Mouse (Mus musculus) hindbrain, embryonic 15.5 days (tissue): ENCODE data around the gene Chid1. TPM values are rescaled to one million over a fixed set of nuclear protein-coding genes. Genes with fewer than 3 reads are reported as not detected.
A peak's percentile ranks its signal among the peaks of the same experiment; 100 is the strongest.

ENCODE experiments used
- ATAC-seq: fragments of 200-750 bp; cut with Nextera tagmentation; 2 replicates; pipeline ENCODE4 v1.8.0; 2017; ENCODE audit warnings: low read depth, moderate number of reproducible peaks, moderate TSS enrichment; ENCODE audit not compliant: low FRiP score
- H3K27ac ChIP-seq: fragments of 300-500 bp; sonication (generic); replicated peaks from 2 replicates; pipeline ENCODE4 v1.5.1; 2015; ENCODE audit warnings: mild to moderate bottlenecking, inconsistent platforms
- H3K27me3 ChIP-seq: fragments of 300-500 bp; sonication (generic); 2 replicates; pipeline ENCODE4 v1.6.1; 2015; ENCODE audit warnings: control low read depth, inconsistent platforms
- H3K36me3 ChIP-seq: fragments of 300-500 bp; sonication (generic); 2 replicates; pipeline ENCODE4 v1.6.1; 2015; ENCODE audit warnings: control low read depth, inconsistent platforms
- H3K4me1 ChIP-seq: fragments of 300-500 bp; sonication (generic); replicated peaks from 2 replicates; pipeline ENCODE4 v1.6.1; 2015; ENCODE audit warnings: control low read depth, inconsistent platforms
- H3K4me2 ChIP-seq: fragments of 300-500 bp; sonication (generic); 2 replicates; pipeline ENCODE4 v1.6.1; 2015; ENCODE audit warnings: moderate library complexity, mild to moderate bottlenecking, inconsistent platforms
- H3K4me3 ChIP-seq: fragments of 300-500 bp; sonication (generic); 2 replicates; pipeline ENCODE4 v1.5.1; 2015; ENCODE audit warnings: mild to moderate bottlenecking, inconsistent platforms
- H3K9ac ChIP-seq: fragments of 300-500 bp; sonication (generic); 2 replicates; pipeline ENCODE4 v1.6.1; 2015; ENCODE audit warnings: inconsistent platforms
- H3K9me3 ChIP-seq: fragments of 300-500 bp; sonication (generic); 2 replicates; pipeline ENCODE4 v1.6.1; 2016; ENCODE audit warnings: control low read depth, inconsistent platforms
- WGBS: fragments of 180-500 bp; shearing (Covaris S2); methylation state at CpG from one replicate; pipeline ENCODE4 v1.1.7; 2015; 5-methylcytosine and 5-hydroxymethylcytosine counted together
- polyA plus RNA-seq: library from polyadenylated mRNA; unstranded; fragments of >200 nt; fragmentation: Nextera tagmentation; extraction: Ambion mirVana; gene quantifications from 2 replicates; pipeline ENCODE4 v1.2.1, GENCODE M21; 2015

The Chid1 gene
- polyA plus RNA-seq, 1 experiment from 2014 or later: 49.0 TPM

DNA sequence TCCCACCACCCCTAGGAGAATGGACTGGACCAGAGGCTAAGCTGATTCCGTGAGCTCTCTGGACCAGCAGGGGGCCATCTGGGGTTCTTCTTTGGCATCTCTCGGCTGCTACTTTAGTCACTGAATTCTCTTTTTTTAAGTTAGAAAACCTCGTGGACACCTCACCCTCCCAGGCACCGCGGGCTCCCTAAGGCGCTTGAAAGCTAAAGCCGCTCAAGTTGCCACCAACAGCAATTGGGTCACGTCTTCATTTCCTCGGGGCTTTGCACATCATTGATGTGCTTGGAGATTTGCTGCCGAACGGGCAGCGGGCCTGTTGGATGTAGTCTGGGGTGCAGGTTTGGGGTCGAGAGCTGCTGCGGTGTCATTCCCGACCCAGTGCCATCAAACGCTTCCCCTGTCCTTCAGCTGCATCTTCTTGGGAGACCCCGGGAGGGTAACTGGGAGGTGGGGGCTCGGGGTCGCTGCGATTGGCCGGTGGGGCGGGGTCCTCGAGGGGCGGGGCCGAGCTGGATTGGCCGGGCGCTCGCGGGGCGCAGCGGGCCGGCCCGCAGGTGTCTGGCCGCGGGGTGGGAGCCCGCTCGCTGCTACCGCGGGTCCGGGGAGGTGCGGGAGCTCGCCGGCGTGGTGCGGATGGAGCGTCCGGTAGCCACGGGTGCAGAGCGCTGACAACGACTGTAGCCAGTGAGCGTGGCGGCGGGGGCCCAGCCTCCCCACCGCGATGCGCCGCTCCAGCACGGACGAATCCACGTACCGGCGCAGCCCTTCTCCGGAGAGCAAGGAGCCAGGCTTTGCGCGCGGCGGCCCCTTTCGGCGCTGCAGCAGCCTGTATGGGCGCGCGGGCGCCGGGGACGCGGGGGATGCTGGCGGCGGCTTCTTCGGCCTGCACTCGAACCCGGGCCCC lies 57.9 kb downstream of the Chid1 start:
- Histone ChIP-seq H3K27ac (peak overlapping the region; percentile 82), H3K4me2 (peak overlapping the region; percentile 93), H3K36me3 (no peaks in the 10 kb centered on the region), H3K9me3 (no peaks in the 10 kb centered on the region), H3K4me1 (peaks cover 61% of the 10 kb centered on the region), H3K4me3 (peak overlapping the region; percentile 75), H3K27me3 (no peaks in the 10 kb centered on the region), H3K9ac (peak overlapping the region; percentile 71)
- peak; percentile 63 for ATAC-seq
- under 1% methylated on average over 81 of the region's 81 CpGs for WGBS

DNA sequence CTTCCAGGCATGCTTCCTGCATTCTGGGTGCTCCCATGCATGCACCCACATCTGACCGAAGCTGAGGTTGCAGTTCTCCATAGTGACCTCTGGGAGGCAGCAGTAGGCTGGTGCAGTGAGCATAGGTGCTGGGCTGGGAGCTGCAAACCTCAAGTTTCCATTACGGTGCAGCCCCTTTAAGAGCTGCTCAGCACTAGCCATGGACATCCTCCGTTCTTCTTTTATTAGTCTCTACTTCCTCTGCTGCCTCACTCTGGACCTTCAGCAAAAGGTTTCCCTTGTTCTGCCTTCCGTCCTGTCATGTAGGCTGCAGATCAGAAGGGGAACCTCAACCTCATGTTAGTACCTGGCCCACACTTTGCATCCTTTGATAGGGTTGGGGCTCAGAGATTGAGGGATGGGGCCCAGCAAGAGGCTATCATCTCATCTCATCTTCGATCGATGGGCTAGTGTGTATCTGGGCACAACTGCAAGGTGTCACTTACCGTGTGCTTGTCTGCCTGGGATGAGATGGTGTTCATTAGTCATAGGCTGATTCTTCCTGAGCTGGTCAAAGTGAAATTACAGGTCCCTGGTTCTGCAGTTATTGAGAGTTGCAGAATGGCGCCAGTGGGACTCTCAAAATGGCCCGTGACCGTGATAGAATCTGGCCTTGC lies 58.7 kb downstream of the Chid1 start:
- Histone ChIP-seq H3K4me3 (peak overlapping the region; percentile 75), H3K4me1 (peaks cover 61% of the 10 kb centered on the region)
- WGBS: 8% methylated on average over 10 of the region's 10 CpGs

DNA sequence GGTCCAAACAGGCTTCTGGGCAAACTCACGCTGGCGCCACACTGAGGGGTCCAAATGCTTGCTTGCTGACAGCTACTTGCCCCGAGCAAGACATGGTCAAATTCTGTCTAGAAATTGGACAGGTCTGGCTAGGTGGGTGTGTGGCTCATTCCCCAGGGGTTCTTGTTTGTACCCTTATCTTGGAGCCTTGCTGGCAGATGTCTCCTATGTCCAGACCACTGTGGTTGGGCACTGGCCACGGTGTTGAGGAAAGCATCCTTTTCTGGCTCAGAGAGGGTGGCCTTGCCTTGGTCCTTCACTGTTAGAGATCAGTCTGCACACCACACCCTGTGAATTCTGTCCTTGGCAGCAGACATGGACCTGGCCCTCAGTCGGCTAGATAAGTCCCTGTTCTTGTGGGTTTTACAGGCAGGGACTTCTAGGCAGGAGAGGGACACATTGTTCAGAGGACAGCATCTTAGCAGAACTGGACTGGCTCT lies 61.3 kb downstream of the Chid1 start:
- H3K9me3 ChIP-seq: no peaks in the 10 kb centered on the region
- WGBS: 78% methylated on average over 5 of the region's 5 CpGs
- no peak for ATAC-seq

More for the DNA sequence above, 58.7 kb downstream of the Chid1 start:
- Histone ChIP-seq H3K9me3 (no peaks in the 10 kb centered on the region), H3K27ac (peak overlapping the region; percentile 82), H3K36me3 (no peaks in the 10 kb centered on the region), H3K4me2 (peak overlapping the region; percentile 93), H3K27me3 (peaks cover 4% of the 10 kb centered on the region), H3K9ac (peak overlapping the region; percentile 18)
- peak; percentile 28 for ATAC-seq

DNA sequence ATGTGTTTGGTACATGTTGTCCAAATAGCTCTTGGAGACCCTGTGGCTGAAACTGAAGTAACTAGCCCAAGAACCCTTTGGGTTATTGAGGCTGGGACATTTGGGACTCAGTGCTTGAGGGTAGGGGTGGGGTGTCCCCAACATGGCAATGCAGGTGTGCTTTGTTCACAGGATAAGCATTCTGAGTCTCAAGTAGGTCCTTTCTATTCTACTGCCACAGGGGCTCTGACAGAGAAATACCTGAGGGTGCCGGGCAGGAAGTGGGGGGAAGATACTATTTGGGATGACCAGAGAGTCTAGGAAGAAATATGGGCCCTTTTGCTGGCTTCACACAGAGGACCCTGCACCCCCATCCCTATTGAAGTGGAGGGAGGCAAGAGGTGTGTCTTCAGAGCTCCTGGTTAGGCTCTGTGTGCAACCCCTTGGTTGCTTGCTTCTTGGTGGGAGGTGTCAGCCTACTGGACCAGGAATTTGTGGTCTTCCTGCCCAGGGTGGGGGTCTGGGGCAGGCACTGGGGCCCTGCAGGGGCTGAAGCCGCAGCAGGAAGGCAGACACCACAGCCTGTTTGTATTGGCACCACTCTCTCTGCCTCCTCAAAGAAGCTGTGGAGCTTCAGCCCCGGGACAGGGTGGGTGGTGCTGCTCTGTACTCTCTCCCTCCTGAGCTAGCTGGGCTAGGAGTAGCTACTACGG lies 61.9 kb downstream of the Chid1 start:
- Histone ChIP-seq H3K36me3 (peaks cover 1% of the 10 kb centered on the region; the same call in 1 of the 2 replicates), H3K4me1 (peaks cover 52% of the 10 kb centered on the region), H3K9ac (no peak overlapping the region), H3K4me3 (no peak overlapping the region), H3K9me3 (no peaks in the 10 kb centered on the region), H3K4me2 (no peak overlapping the region; the same call in 1 of the 2 replicates), H3K27me3 (peaks cover 7% of the 10 kb centered on the region), H3K27ac (no peak overlapping the region; the same call in 1 of the 2 replicates)
- no peak for ATAC-seq
- WGBS: 72% methylated on average over 4 of the region's 4 CpGs

More for the DNA sequence above, 61.3 kb downstream of the Chid1 start:
- H3K4me1 ChIP-seq: peaks cover 56% of the 10 kb centered on the region
- no peak overlapping the region for H3K4me3 ChIP-seq
- no peak overlapping the region; the same call in 1 of the 2 replicates for H3K4me2 ChIP-seq
- no peaks in the 10 kb centered on the region for H3K36me3 ChIP-seq
- H3K27me3 ChIP-seq: peaks cover 7% of the 10 kb centered on the region
- H3K9ac ChIP-seq: no peak overlapping the region
- no peak overlapping the region for H3K27ac ChIP-seq

DNA sequence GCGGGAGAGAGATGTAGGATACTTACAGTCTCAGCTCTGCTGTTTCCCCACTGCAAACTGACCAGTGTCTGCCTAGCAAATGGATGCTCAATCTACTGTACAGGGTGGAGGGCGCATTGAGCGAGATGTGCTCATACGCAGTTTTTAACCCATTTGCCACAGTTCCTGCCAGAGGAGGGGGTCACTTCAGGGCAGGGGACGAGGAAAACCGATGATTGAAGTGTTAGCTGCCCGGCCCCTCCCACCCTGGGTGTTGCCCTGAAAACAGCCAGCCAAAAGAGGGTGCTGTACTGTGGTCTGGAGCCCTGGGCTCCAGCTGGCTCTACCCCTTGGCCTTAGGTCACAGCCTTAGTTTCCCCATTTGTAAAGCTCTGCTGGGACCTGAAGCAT lies 62.7 kb downstream of the Chid1 start:
- H3K4me1 ChIP-seq: peaks cover 44% of the 10 kb centered on the region
- no peak overlapping the region for H3K9ac ChIP-seq
- 21% methylated on average over 7 of the region's 7 CpGs for WGBS

DNA sequence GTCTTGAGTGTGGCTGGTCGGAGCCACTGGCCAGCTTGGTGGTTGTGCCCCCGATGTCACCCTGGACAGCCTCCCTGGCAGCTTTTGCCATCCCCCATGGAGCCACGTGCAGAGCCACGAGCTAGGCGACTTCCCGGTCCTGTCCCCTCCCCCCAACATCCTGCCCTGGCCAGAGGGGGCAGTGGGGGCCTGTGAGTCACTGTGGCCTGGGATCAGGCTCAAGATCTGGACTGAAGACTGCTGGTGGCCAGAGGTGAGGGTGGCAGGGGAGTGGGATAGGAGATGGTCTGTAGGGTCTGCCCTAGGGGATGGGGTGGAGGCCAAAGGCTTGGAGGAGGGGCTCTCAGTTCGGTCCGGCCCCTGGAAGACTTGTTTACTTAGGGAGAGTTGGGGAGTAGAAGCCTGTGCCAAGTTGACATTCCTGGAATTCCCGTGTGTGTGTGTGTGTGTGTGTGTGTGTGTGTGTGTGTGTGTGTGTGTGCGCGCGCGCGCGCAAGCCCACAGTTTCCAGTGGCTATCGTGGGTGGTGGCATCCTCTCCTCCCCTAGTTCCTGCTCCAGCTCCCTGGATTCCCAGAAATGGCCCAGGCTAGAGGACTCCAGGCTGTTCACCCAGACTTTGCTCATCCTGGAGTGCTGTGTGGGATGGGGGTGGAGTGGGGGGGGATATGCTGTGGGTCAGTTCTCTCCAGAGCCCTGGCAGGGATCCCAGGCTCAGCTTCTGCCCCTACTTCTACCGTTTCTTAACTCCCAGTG lies 63.3 kb downstream of the Chid1 start:
- H3K9me3 ChIP-seq: no peaks in the 10 kb centered on the region
- peak overlapping the region; percentile 87 for H3K4me3 ChIP-seq
- H3K36me3 ChIP-seq: peaks cover 11% of the 10 kb centered on the region
- H3K4me1 ChIP-seq: peaks cover 39% of the 10 kb centered on the region
- no peak for ATAC-seq
- H3K4me2 ChIP-seq: peak overlapping the region; percentile 93
- H3K27ac ChIP-seq: peak overlapping the region; percentile 69
- H3K27me3 ChIP-seq: peaks cover 7% of the 10 kb centered on the region
- 1% methylated on average over 12 of the region's 17 CpGs for WGBS
- no peak overlapping the region; the same call in 1 of the 2 replicates for H3K9ac ChIP-seq

More for the DNA sequence above, 62.7 kb downstream of the Chid1 start:
- H3K27ac ChIP-seq: peak overlapping the region; percentile 52; the same call in 1 of the 2 replicates
- no peak for ATAC-seq
- H3K36me3 ChIP-seq: peaks cover 9% of the 10 kb centered on the region
- H3K4me3 ChIP-seq: no peak overlapping the region
- peak overlapping the region; percentile 93 for H3K4me2 ChIP-seq
- peaks cover 7% of the 10 kb centered on the region for H3K27me3 ChIP-seq
- H3K9me3 ChIP-seq: no peaks in the 10 kb centered on the region

DNA sequence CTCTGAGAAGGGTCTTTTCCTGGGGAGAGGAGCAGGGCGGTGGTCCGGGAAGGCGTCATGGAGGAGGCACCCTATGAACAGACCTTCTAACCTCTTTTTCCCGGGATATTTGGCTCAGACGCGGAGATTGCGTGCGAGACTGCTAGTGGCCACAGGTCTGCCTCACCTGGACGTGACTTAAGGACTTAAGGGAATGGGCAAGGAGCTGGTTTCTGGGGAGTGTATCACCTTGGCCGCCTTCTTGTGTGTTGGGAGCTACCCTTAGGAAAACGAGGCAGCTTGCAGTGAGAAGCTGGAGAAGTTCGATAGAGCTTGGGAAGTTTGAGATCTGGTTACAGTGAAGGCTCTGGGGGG lies 63.9 kb downstream of the Chid1 start:
- H3K27ac ChIP-seq: peak overlapping the region; percentile 84
- H3K9ac ChIP-seq: peak overlapping the region; percentile 86
- H3K27me3 ChIP-seq: peaks cover 7% of the 10 kb centered on the region
- H3K4me1 ChIP-seq: peaks cover 36% of the 10 kb centered on the region
- H3K4me3 ChIP-seq: peak overlapping the region; percentile 87
- no peak for ATAC-seq
- H3K36me3 ChIP-seq: peaks cover 17% of the 10 kb centered on the region
- 2% methylated on average over 12 of the region's 12 CpGs for WGBS
- H3K9me3 ChIP-seq: no peaks in the 10 kb centered on the region
- H3K4me2 ChIP-seq: peak overlapping the region; percentile 93

DNA sequence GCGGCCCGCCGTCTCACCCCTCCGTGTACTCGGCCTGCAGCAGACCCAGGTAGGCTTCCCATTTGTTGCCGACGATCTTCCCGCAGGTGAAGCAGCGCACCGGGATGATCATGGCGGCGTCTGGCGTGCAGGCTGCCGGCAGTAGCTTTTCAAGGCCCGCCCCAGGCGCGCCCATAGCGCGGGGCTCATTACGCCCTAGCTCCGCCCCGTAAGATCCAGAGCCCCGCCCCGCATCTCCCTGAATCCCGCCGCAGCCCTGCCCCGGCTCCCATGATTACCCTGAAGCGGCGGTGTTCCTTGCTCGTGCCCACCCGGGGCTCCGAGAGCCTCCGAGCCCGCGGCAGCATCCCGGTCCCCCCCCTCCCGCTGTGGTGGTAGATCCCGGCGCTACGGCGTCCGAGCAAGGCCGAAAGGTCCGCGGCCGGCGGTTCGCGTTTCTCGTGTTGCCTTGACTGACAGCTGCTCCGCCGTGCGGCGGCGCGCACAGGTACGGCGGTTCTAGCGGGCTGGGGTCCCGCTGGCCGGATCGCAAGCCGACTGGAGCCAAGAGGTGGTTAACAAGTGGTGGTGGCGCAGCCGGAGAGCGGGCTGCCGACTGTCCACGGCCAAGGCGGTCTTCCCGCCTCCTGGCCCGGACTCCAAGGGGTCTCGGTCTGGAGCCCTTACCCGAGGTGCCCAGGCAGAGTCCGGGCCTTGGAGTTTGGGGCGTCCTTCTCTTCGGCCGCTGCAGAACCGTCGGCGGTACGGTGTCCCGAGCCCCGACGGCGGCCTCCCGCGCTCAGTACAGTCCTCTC lies 64.4 kb downstream of the Chid1 start, which contains the start of the genes Polr2l and Tspan4:
Gene Polr2l, minus strand, starts transcription at position 122 of the 794 bp plus-strand sequence.
Gene Tspan4, plus strand, starts transcription at position 230 of the 794 bp plus-strand sequence.
- Histone ChIP-seq H3K27ac (peak within 1 kb of the TSS; percentile 84), H3K36me3 (peaks cover 17% of the 10 kb centered on the region), H3K4me1 (peaks cover 32% of the 10 kb centered on the region), H3K9ac (peak within 1 kb of the TSS; percentile 86), H3K27me3 (peaks cover 7% of the 10 kb centered on the region), H3K9me3 (no peaks in the 10 kb centered on the region), H3K4me2 (peak within 1 kb of the TSS; percentile 93), H3K4me3 (peak within 1 kb of the TSS; percentile 87)
- ATAC-seq: peak; percentile 81
- WGBS: under 1% methylated on average over 87 of the region's 87 CpGs

DNA sequence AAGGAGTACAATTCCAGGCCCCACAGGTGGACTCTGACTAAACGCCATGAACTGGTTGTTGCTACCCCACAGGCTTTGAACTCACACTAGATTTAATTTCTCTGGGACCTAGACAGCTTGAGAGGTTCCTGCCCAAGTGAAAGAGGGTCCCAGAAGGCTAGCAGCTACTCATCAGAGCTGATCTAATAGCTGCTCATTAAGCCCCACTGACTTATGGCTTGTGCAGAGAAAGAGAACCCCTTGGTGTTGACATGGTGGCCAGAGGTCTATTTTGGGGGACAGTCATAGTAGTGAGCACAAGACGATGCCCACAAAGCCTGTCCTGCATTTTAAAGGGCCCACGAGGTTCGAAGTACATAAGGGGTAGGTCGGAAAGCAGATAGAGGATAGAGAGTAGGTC lies 65.5 kb downstream of the Chid1 start:
- Histone ChIP-seq H3K4me3 (peak overlapping the region; percentile 87), H3K9ac (peak overlapping the region; percentile 86), H3K9me3 (no peaks in the 10 kb centered on the region), H3K4me1 (peaks cover 43% of the 10 kb centered on the region), H3K27ac (peak overlapping the region; percentile 84), H3K4me2 (peak overlapping the region; percentile 93), H3K36me3 (peaks cover 17% of the 10 kb centered on the region), H3K27me3 (peaks cover 7% of the 10 kb centered on the region)
- 10% methylated on average over 5 of the region's 5 CpGs for WGBS
- ATAC-seq: no peak

DNA sequence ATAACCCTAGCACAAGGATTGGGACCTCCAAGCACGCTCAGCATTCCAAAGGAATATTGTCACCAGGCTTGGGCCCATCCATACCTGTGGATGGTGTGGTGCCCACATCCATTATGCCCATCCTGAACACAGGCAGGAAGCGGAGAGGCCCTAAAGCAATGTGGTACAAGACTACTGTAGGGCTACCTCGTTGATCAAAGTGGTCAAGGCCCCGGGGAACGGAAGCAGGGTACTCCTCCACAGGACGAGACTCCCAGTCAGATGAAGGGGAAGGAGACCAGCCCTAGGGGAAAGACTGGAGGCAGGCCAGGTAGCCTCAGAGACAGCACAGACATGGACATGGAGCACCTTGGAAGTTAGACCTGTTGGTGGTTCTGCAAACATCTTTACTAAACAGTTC lies 66.9 kb downstream of the Chid1 start:
- Histone ChIP-seq H3K27ac (no peak overlapping the region), H3K4me3 (no peak overlapping the region), H3K4me1 (peaks cover 57% of the 10 kb centered on the region), H3K27me3 (peaks cover 7% of the 10 kb centered on the region), H3K9me3 (no peaks in the 10 kb centered on the region), H3K36me3 (peaks cover 17% of the 10 kb centered on the region), H3K9ac (no peak overlapping the region), H3K4me2 (no peak overlapping the region)
- no peak for ATAC-seq
- 89% methylated on average over 6 of the region's 6 CpGs for WGBS
